Mouse (Mus musculus): ENCODE data around the gene Sstr2. TPM values are rescaled to one million over a fixed set of nuclear protein-coding genes. Genes with fewer than 3 reads are reported as not detected.

Sstr2 gene
- 10 to 100 TPM; 26.8 to 31.0 (median 29.2) TPM for total RNA-seq (2022)

DNA sequence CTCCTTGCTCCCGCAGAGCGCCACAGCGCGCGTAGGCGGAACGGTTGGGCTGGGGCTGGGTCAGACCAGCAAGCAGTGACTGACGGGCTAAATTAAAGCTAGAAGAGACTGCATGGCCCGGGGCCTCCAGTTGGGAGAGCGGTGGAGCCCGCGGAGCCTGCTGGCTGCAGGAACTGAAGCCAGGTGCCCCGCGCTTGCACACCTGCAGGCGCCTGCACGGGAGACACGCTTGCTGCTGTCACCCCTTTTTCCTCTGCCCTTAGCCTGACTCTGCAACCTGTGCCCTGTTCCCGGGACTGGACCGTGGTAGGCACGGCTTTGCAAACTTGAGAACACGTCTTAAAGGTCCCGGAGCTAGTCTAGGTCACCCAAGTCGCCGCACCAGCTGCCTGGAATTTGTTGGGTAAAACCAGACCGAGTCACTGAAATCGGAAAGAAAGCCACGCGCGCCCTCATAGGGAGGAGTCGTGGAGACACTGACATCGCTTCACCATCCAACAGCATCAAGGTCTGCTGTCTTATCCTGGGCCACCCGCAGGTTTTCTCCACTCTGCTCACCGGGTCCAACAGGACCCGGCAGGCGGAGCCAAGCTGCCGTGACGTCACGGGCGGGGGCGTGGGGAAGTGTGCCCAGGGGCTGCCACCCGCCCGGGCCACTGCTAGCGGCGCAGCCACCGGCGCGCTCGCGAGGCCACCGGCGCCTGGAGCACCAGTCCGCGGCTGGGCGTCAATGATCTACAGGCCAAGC is at the start of gene Sstr2:
Sstr2 (plus strand) TSS at position 671 of the 748 bp plus-strand sequence.
- peak; percentile 60 to 70 for DNase-seq (ENCODE audit: low spot score in 2 of 2)

DNA sequence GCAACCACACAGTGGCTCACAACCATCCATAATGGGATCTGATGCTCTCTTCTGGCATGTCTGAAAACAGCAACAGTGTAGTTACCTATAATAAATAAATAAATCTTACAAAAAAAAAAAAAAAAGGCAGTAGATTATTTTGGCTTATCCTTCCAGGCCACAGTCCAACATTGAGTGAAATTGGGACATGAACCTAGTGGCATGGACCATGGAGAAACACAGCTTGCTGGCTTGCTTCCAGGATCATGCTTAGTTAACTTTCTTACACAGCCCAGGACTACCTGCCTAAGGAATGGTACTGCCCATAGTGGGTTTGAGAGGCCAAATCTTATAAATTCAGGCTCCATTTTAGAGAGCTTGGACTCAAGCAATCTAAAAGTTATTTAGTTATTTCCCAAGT is 47.5 kb upstream of the Sstr2 start:
- DNase-seq (ENCODE audit: low spot score in 2 of 2), result no peak

DNA sequence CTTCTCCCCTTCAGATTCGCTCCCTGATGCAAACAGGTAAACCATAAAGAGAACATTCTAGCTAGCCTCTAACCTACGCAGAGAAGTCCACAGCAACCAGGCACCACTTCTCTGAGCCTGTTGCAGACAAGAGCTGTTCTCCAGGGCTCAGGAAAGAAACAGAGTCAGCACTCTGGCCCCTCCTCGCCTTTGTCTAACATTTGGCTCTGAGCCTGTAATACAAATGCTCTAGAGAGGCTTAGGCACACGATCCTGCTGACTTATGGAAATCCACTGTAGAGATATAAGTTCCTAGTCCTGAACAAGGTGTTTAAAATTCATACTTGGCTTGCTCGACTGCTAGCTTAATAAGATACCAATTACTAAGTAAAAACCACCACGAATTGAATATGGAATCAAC is 46.5 kb upstream of the Sstr2 start:
- DNase-seq (ENCODE audit: low spot score in 2 of 2), result no peak

DNA sequence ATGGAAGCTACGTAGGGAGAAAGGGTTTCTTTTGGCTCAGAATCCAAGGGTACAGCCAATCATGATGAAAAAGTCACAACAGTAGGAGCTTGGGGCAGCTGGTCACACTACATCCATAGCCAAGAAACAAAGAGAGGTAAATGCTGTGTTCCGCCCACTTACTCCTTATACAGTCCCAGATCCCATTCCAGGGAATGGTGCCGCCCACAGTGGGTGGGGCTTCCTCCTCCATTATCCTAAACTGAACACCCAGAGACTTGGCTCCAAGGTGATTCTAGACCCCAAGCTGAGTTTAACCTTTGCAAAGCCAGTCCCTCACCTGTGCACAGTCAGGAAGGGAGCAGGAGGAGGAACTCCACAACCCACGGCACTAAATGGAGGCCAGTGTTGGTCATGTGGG is 41.9 kb upstream of the Sstr2 start:
- DNase-seq (ENCODE audit: low spot score in 2 of 2), result no peak

DNA sequence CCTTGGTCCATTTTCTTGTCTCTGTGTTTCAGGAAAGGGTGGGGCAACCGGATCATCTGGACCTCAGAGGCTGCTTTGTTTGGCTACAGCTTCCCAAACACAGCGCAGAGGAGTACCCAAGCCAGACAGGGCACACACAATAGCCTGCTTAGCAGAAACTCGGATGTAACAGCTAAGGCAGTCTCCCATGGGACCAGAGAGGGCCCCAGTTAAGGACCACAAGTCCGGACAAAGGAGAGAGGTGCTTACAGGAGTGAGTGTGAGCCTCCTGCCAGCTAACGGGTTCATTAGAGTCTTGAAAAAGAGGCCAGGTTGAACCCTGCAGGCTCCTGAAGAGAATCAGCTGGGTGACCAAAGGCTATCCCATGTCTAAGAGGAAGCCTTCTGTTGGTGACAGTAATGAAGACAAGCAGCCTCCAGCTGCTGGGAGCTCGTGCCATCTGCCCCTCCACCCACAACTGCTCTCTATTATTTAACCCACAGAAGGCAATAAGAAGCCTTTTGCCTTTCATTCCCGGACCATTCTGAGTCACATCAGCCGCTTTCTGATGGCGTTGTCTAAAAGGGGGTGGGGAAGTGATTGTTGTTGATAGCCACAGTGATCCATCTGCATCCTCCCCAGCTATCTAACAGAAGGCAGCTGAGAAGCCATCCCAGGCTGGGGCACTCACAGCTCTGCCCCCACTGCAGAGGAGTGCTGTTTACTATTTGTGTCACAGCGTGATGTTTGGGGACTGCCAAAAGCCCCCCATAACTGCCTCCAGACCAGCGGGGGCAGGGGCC is 35.1 kb upstream of the Sstr2 start:
- no peak for DNase-seq (ENCODE audit: low spot score in 2 of 2)

DNA sequence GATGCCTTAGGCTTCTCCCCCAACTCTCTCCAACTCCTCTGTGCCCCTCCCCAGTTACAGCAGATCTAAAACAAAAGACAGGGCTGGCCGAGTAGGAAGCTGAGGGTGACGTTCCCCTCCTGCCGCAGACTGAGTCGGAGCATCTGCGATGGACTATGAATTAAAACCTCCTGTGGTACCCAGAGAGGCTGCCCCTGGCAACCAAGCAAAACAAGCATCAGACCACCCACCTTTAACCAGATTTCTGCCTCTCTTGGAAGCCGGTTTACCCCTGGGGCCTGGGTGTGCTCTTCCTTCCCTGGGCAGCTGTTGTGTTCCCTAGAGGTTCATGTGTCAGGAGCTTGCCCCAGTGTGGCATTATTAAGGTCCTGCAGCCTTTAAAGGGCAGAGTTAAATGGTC is 32.7 kb upstream of the Sstr2 start:
- DNase-seq (ENCODE audit: low spot score in 2 of 2), result no peak

DNA sequence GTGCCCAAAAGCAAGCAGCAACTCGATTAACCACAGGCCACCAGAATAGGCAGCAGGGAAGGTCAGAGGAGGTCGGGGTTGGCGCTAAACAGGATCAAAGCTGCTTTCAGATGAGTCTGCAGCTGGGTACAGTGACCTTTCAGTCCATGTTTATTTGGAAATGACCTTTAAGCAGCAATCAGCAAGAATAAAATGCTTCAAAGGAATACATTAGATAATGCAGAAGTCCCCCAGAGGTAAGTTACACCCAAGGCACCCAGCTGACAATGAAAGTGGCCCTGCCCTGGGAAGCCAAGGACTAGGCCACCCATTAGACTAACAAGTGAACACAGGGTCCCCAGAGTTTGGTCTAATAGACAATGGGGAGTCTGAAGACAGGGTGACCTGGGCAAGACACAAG is 30.2 kb upstream of the Sstr2 start:
- no peak for DNase-seq (ENCODE audit: low spot score in 2 of 2)

DNA sequence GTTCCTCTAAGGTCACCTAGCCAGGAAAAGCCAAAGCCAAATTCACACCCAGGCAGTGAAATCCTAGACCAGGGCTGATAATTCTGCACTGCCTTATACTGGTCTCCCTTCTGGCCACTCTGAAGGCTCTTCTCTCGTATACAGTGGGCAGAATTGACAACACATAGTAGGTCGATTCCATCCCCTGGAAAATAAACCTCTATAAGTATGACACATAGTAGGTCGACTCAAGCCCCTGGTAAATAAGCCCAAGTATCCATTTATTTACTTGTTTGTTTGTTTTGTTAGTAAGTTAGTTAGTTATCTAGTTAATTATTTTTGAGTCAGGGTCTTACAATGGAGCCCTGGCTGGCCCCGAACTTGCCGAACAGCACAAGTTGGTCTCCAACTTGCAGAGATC is 24.0 kb upstream of the Sstr2 start:
- no peak for DNase-seq (ENCODE audit: low spot score in 2 of 2)

DNA sequence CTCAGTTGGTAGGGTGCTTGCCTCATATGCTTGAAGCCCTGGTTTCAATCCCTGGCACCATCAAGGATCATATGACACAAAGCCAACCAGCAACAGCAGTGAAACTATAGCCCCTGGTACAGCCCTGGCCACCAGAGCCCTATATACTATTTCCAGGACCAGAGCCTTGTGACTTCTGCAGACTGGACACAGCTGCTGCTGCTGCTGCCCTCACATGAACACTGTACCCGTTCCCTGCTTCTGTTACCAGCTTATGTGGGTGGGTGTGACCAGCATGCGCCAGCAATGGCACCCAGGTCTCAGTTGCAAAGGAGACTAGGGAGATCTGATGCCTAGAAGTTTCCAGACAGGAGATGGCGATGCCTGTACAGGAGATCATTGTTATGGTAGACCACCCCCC is 21.5 kb upstream of the Sstr2 start:
- DNase-seq (ENCODE audit: low spot score in 2 of 2), result no peak

DNA sequence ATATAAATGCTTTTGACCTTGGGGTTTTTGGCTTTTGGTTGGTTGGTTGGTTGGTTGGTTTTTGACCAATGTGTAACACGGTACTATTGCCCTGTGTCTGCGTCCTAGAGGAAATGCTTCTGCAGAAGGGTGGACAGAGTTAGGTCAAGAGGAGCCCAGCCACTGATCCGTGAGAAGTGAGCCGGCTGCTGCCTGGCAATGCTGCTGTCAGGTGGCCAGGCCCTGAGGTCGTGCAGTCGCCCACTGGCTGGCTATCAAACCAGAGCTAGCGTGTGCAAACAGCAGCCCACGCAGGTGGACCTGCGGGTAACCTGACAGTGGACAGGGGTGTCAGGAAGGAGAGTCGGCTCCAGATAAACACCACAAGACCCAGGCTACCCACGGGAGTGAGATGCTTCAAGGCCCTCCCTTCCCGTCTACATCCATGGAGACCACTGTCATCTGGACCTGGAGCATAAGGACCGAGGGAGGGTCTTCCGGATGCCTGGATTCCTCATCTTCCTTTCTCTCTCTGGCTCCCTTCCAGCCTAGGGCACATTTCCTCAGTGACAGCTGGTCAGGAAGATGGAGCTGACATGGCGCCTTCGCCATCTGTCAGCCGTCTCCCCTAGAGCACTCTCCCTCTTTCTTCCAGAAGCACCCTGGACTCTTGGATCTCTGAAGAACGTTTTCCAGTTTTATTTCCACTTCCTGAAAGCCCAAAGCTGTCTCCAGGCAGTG is 18.5 kb upstream of the Sstr2 start:
- no peak for DNase-seq (ENCODE audit: low spot score in 2 of 2)

DNA sequence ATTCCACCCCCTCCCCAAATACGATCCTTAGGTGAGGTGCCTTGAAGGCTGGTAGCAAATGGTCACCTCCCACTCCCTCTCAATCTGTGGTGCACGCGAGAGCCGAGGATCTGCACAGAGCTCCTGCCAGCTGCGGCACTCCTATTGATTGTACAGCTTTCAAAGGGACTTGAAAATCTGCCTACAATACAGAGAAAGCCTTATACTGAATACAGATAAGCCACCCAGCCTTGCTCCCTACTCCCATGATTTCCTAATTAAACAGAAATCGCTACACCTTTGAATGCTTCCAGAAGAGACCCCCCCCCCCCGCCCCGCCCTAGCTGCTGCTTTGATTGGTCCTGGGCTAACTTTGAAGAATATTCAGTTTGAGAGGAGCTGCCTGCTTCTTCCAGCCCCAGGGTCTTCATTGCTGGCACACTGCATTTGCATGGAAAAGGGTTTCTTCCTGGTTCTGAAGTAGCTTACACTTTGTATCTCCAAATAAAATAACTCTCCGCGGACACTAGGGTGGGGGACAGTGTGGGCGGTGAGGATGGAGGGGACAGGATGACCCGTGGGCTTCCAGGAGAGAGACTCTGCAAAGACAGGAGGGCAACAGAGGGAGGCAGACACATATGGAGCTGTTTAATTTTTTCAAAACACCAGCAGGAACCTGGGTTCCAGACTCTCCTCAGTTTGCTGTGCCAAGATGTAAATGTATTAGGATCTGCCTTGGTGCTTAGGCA is 17.4 kb upstream of the Sstr2 start:
- DNase-seq (ENCODE audit: low spot score in 2 of 2), result no peak

DNA sequence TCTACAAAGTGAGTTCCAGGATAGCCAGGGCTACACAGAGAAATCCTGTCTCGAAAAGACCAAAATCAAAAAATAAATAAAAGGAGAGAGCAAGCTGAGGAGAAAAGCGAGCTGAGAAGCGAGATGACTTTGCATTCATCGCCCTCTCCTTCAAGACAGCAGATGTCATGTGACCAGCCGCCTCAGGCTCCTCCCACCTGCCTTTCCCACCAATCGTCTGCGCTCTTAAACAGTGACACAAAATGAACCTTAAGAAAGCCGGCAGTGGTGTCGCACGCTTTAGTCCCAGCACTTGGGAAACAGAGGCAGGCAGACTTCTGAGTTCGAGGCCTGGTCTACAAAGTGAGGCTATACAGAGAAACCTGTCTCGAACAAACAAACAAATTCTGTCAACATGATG is 11.6 kb upstream of the Sstr2 start:
- DNase-seq (ENCODE audit: low spot score in 2 of 2), result no peak

DNA sequence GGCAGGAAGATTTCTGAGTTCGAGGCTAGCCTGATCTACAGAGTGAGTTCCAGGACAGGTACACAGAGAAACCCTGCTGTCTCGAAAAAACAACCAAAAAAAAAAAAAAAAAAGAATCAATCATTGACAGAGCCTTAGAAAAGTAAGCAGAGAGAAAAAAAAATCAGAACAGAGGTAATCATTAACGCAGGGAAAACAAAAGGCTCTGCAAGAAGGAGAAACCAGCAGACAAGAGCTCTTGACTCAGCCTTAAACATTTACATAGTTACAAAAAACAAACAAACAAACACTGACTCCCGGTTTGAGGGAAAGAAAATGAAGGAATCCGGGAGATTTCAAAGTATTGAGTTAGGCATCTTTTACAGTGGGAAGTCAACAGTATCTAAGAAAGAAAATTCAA is 9.6 kb upstream of the Sstr2 start:
- no peak for DNase-seq (ENCODE audit: low spot score in 2 of 2)

DNA sequence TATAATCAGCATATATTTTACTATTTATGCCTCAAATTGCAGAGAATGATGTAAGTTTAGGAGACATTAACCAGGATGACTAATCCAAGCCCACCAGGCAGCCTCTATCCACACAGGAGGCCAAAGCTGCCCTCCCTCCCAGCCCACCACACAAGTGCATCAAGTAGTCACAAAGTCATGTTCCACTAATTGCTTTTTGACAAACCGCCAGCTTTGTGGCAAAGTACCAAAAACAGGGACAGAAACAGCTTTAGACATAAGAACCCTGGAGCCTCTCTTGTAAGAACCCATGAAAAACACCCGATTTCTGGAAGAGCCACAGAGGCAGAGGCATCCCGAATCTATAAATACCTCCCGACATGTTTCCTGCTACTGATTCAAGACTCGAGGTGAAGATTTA is 8.9 kb upstream of the Sstr2 start:
- no peak for DNase-seq (ENCODE audit: low spot score in 2 of 2)

DNA sequence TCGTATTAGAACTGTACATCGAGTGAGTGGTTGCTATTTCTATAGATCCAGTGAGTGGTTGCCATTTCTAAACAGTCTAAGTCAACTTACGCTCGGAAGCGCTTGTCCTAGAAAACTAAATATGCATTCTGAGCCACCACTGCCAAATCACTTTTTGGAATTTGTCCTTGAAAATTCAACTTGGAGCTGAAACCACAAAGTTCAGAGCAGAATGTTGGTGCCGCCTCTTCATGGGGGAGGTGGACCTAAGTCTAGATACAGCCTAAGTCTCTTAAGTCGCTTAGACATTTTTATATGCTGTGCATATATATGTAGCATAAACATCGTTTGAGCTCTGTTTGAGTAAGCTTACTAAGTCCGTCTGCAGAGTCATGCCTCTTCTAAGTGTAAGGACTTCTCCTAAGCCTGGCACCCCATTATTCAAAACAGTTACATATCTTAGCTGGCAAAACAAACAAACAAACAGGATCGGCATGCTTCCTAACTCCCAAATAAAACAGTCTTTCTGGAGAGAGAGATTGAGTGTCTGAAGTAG is 8.0 kb upstream of the Sstr2 start:
- peak in 1 of 2 experiments; percentile 38 for DNase-seq (ENCODE audit: low spot score in 2 of 2)

DNA sequence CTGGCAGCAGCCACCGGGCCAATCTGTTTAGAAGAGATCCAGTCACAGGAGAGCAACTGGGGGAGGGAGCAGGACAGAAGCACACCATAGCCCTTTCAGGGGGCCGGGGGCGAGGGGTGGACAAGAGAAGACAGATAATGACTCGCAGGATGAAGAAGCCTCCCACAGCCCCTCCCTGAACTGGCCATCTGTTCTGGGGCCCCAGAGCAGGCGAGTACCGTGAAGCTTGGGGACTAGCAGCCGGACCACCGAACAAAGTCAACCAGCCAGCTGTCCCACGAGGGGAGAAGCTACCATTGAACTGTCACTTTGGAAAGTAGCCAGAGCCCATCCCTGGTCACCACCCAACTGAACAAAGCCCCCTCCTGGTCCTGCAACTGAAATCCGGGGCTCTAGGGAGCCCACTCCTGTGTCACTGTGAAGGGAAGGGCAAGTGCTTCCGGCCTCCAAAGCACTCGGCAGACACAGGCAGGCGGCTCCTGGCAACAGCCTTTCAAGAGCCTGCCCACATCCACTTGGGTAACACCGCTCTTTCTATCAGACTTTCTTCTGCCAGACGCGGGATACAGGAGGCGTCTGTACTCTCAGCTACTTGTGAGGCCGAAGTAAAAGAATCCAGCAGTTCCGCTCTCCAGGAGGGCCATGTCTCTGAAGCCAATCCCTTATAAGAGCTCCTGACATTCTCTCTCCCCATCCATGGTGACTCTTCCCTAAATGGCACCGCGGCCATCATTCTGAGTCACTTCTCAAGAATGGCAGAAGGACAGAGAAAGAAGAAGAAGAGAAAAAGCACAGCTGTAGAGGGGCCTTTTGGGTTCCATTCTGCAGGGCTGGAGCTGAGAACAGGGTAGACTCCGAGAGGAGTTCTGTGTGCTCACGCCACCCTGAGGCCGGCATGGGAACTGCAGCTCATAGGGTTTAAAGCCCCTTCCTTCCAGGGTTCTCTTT is 7.2 kb upstream of the Sstr2 start:
- DNase-seq (ENCODE audit: low spot score in 2 of 2), result peak; percentile 23 to 48

DNA sequence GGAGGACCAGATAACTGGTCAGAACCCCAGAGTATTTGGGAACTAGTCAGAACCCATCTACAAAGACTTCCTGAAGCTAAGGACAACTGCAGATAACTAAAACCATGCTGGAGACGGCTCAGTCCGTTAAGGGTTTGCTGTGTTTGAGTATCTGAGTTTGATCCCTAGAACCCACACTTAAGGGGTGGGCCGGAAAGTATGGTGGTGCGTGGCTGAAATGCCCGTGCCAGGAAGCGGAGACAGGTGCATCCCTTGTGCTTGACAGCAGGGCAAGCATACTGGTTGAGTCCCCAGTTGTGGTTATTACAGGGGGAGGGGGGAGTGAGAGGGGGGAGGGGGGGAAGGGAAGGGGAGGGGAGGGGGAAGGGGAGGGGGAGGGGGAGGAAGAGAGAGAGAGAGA is 4.7 kb upstream of the Sstr2 start:
- DNase-seq (ENCODE audit: low spot score in 2 of 2), result no peak

DNA sequence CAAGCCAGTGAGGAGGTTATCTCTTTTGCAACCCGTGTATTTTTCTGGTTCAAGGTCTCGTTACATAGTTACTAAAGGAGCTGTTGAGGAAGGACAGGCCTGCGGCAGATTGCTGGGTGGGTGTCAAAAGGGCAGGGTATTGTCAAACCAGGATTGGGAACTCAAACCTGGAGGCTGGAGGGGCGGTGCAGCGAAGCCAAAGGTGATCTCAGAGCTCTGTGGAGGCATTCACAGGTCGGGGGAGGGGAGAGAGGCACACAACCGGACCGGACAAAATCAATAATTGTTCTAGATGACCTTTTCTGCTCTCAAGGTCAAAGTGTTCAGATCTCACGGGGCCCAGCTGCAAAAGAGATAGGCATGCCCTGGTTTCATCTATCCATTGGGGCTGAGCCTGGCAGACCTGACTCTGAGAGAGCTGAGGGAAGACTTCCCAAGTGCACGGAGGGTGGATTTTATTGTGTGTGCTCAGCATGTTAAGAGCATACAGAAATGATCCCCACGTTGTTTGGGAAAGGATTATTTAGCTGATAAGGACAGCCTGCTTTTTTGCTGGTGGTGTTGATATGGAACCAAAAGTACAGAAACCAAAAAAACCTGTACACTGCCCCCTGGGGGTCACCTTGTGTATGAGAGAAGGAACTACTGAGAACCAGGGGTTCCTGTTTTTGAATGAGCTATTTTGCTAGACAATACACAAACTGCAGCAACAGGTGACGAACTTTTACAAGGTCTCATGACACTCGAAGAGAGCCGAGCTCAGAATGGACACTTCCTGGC is 1.8 kb upstream of the Sstr2 start:
- DNase-seq (ENCODE audit: low spot score in 2 of 2), result peak in 1 of 2 experiments; percentile 34

DNA sequence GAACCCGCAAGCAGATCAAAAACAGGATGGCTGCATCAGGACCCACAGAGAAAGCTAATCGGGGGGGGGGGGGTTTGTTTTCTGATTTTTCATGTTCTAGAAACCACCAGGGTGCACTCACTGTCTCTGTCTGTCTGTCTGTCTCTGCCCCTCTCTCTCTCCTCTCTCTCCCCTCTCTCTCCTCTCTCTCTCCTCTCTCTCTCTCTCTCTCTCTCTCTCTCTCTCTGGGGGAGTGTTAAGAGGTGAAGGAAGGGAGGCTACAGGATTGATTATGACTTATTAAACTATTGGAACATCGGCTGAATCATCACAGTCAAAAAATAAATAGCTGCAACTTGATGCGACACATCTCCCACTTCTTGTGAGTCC is 855 bp upstream of the Sstr2 start:
- no peak for DNase-seq (ENCODE audit: low spot score in 2 of 2)
